Comparison of ENCODE assay signal across 8 mouse cellular contexts in the genomic region with DNA sequence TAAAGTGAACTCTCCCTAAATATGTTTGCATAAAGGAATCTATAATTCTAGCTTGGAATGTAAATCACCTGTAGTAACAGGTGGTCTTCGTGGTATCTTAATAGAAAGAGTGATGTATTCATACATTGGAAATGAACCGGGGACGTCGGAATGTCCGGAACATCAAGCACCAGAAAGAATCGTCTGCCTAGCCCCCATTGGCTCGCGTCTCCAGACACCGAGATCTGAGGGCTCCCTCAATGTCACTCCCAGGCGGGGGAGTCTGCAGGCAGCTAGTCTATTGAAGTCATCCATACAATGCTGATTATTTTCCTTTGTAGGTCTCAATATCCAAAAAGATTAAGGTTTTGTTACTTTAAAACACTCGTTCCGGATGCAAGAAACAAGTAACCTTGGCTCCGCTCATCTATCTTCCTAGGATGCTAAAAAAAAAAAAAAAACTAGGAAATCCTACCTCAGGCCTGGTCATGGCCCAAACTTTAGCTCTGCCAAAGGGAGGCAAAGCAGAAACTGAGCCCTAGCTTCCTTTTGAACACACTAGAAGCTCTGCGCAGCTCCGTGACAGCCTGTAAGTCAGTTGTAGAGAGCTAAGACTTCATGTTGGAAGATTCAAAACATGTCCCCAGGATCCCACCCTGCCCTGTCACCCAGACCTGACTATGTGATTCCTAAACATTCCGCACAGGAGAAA. TPM values are rescaled to one million over a fixed set of nuclear protein-coding genes. Genes with fewer than 3 reads are reported as not detected.
DNase-seq lines count a peak whose midpoint lies in the region; ATAC-seq and TF ChIP-seq lines count a peak whose summit lies in the region.

No protein-coding gene starts in this region.

- H3K27ac ChIP-seq in hindbrain, postnatal 0 days, result peak overlapping the region; percentile 91
- peak overlapping the region; percentile 97 for H3K27ac ChIP-seq in midbrain, embryonic 13.5 days

- H3K4me1 ChIP-seq in hindbrain, postnatal 0 days (ENCODE audit: insufficient read depth, low read length), result no peaks in the 10 kb centered on the region; the same call in 1 of the 2 replicates
- H3K4me1 ChIP-seq in midbrain, embryonic 13.5 days (replicated peaks), result peaks cover 48% of the 10 kb centered on the region

- peak overlapping the region; percentile 60 for H3K9ac ChIP-seq in hindbrain, postnatal 0 days (replicated peaks; ENCODE audit: low read length)
- peak overlapping the region; percentile 66 for H3K9ac ChIP-seq in midbrain, embryonic 13.5 days (replicated peaks)

- no peaks in the 10 kb centered on the region for H3K9me3 ChIP-seq in hindbrain, postnatal 0 days (ENCODE audit: low read length)
- no peaks in the 10 kb centered on the region for H3K9me3 ChIP-seq in midbrain, embryonic 13.5 days

- H3K27me3 ChIP-seq in hindbrain, postnatal 0 days (ENCODE audit: insufficient read depth, low read length), result no peaks in the 10 kb centered on the region
- H3K27me3 ChIP-seq in midbrain, embryonic 13.5 days, result no peaks in the 10 kb centered on the region

- peak overlapping the region; percentile 48 for H3K4me3 ChIP-seq in hindbrain, postnatal 0 days (ENCODE audit: low read length)
- peak overlapping the region; percentile 41 for H3K4me3 ChIP-seq in midbrain, embryonic 13.5 days (replicated peaks)

- TF ChIP-seq CTCF in hindbrain, postnatal 0 days (IDR thresholded peaks at IDR 0.05; ENCODE audit: low read depth), result no peak

- H3K4me2 ChIP-seq in hindbrain, postnatal 0 days (ENCODE audit: low read depth, low read length), result peak overlapping the region; percentile 89
- peak overlapping the region; percentile 63 for H3K4me2 ChIP-seq in midbrain, embryonic 13.5 days (replicated peaks)

- DNase-seq in cerebellum, postnatal 25 days, result peak; percentile 17 to 48
- peak; percentile 23 to 55 for DNase-seq in urinary bladder, postnatal 4 days (ENCODE audit: low spot score in 2 of 2)
- no peak for DNase-seq in urinary bladder, postnatal 36 days (ENCODE audit: low spot score in 2 of 2)
- DNase-seq in hindbrain, postnatal 0 days (ENCODE audit: low spot score), result peak; percentile 66
- no peak for DNase-seq in spleen, postnatal 10 days (ENCODE audit: low spot score in 2 of 2)
- no peak for DNase-seq in c-Kit-positive CD71-positive TER-119-positive erythroid progenitor cells, embryonic 14.5 days (ENCODE audit: low spot score)

- H3K36me3 ChIP-seq in hindbrain, postnatal 0 days (ENCODE audit: insufficient read depth, low read length), result no peaks in the 10 kb centered on the region
- H3K36me3 ChIP-seq in midbrain, embryonic 13.5 days, result no peaks in the 10 kb centered on the region

- WGBS in hindbrain, postnatal 0 days, result 9% methylated on average over 16 of the region's 16 CpGs
- 5% methylated on average over 16 of the region's 16 CpGs for WGBS in midbrain, embryonic 13.5 days

- no peak for ATAC-seq in cerebellum, adult (ENCODE audit: insufficient number of reproducible peaks, low FRiP score, low TSS enrichment)
- peak; percentile 54; the same call in 1 of the 2 replicates for ATAC-seq in hindbrain, postnatal 0 days
- peak; percentile 71 for ATAC-seq in midbrain, embryonic 13.5 days

RNA-seq across cellular contexts. Expression of a gene that starts 16.3 kb away (rescaled TPM):
- total RNA-seq in hindbrain, postnatal 0 days (2014; rRNA removed), result 466 and 482 TPM in 2 replicates
- polyA plus RNA-seq in hindbrain, postnatal 0 days (2015; fragmentation: Nextera tagmentation; extraction: Ambion mirVana), result 66.7 and 77.3 TPM in 2 replicates
- 42.5 and 47.9 TPM in 2 replicates for polyA plus RNA-seq in midbrain, embryonic 13.5 days (2015; fragmentation: Nextera tagmentation; extraction: Ambion mirVana)

Comparison
In these comparisons a context has a peak if more than half of its experiments do, and no peak if none do; other contexts are left out.
1. DNase-seq: peak in cerebellum, postnatal 25 days (2 of 2), urinary bladder, postnatal 4 days (2 of 2) and hindbrain, postnatal 0 days (single experiment); none in urinary bladder, postnatal 36 days (0 of 2), spleen, postnatal 10 days (0 of 2) and c-Kit-positive CD71-positive TER-119-positive erythroid progenitor cells, embryonic 14.5 days (single experiment).